Mouse (Mus musculus) heart, adult 2 months (tissue): Measurements from ENCODE around the gene Luc7l3.

Experiments
- CTCF ChIP-seq: fragments of 200-600 bp; IDR thresholded peaks from 2 replicates; pipeline ENCODE4 v1.8.1; 2022; ENCODE audit warnings: antibody characterized with exemption, mild to moderate bottlenecking, moderate library complexity
- POLR2A ChIP-seq: fragments of 200-500 bp; IDR thresholded peaks from 2 replicates; pipeline ENCODE4 v1.6.1; 2011; ENCODE audit warnings: mild to moderate bottlenecking, low read depth, low read length, control low read depth; ENCODE audit not compliant: insufficient read depth

DNA sequence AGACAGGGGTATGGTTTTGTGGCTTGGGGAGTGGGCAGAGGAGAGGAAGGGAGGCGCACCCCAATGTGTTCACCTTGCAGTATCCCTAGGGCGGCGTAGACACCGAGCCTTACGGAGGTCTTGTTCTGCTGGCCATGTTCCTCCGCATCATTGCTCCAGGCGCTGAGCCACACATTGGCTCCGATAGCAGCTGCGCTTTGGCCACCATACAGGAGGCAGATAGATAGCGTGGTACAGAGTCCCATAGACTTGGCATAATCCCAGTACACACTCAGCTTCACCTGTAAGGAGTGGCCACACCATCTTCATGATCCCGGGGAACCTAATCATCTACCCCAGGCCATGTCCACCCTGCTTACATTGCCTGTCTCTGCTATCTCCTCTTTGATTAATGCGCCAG lies 37.4 kb upstream of the Luc7l3 start:
- TF ChIP-seq POLR2A (no peak), CTCF (no peak)
